Mouse (Mus musculus) testis, adult 2 months (tissue): ENCODE data around the gene Cabp2.
"Not testable (repeated sequence)": the region's sequence is repeated elsewhere in the genome, so short reads cannot be mapped to it uniquely, and the experiment has no call there.

Experiments
- CTCF ChIP-seq: fragments of 200-500 bp; IDR thresholded peaks from 2 replicates; pipeline ENCODE4 v1.5.1; 2012; ENCODE audit warnings: low read depth, mild to moderate bottlenecking, inconsistent platforms, low read length, moderate library complexity; ENCODE audit not compliant: control insufficient read depth, insufficient read depth, insufficient replicate concordance
- POLR2A ChIP-seq: fragments of 200-500 bp; IDR thresholded peaks from 2 replicates; pipeline ENCODE4 v1.6.1; 2012; ENCODE audit warnings: low read depth, mild to moderate bottlenecking, inconsistent platforms, low read length, moderate library complexity; ENCODE audit not compliant: control insufficient read depth

GRCm38 (mm10) chr19:4121896-4122295 lies 40.5 kb downstream of the Cabp2 start:
- not testable (repeated sequence) for TF ChIP-seq CTCF, POLR2A
